Mouse (Mus musculus) limb, embryonic 14.5 days (tissue): ENCODE measurements around the gene Lhpp. TPM values are rescaled to one million over a fixed set of nuclear protein-coding genes. Genes with fewer than 3 reads are reported as not detected.
A peak's percentile ranks its signal among the peaks of the same experiment; 100 is the strongest.

Experiments
- ATAC-seq: fragments of 200-750 bp; cut with Nextera tagmentation; 2 replicates; pipeline ENCODE4 v1.8.0; 2017; ENCODE audit warnings: low read depth, moderate number of reproducible peaks, moderate TSS enrichment; ENCODE audit not compliant: low FRiP score
- DNase-seq: peaks from one replicate; pipeline ENCODE4 v3.0.0-alpha.2; 2015; ENCODE audit warnings: low spot score
- H3K27ac ChIP-seq: fragments of 300-500 bp; sonication (generic); replicated peaks from 2 replicates; pipeline ENCODE4 v1.5.1; 2014; ENCODE audit warnings: low read depth, mild to moderate bottlenecking, low read length, moderate library complexity, mixed read lengths
- H3K27me3 ChIP-seq: fragments of 300-500 bp; sonication (generic); 2 replicates; pipeline ENCODE4 v1.6.1; 2014; ENCODE audit warnings: low read length, mixed read lengths; ENCODE audit not compliant: control insufficient read depth, insufficient read depth
- H3K36me3 ChIP-seq: fragments of 300-500 bp; sonication (generic); 2 replicates; pipeline ENCODE4 v1.6.1; 2014; ENCODE audit warnings: mild to moderate bottlenecking, low read length, moderate library complexity, mixed read lengths; ENCODE audit not compliant: control insufficient read depth, insufficient read depth
- H3K4me1 ChIP-seq: fragments of 300-500 bp; sonication (generic); 2 replicates; pipeline ENCODE4 v1.6.1; 2014; ENCODE audit warnings: antibody characterized with exemption, low read length, mixed read lengths; ENCODE audit not compliant: control insufficient read depth, insufficient read depth
- H3K4me2 ChIP-seq: fragments of 300-500 bp; sonication (generic); replicated peaks from 2 replicates; pipeline ENCODE4 v1.6.1; 2014; ENCODE audit warnings: low read depth, mild to moderate bottlenecking, low read length, moderate library complexity; ENCODE audit not compliant: severe bottlenecking
- H3K4me3 ChIP-seq: fragments of 300-500 bp; sonication (generic); replicated peaks from 2 replicates; pipeline ENCODE4 v1.5.1; 2014; ENCODE audit warnings: low read length
- H3K9ac ChIP-seq: fragments of 300-500 bp; sonication (generic); 2 replicates; pipeline ENCODE4 v1.6.1; 2014; ENCODE audit warnings: mild to moderate bottlenecking, low read depth, low read length, moderate library complexity; ENCODE audit not compliant: severe bottlenecking
- H3K9me3 ChIP-seq: fragments of 300-500 bp; sonication (generic); 2 replicates; pipeline ENCODE4 v1.6.1; 2016; ENCODE audit warnings: low read length; ENCODE audit not compliant: control insufficient read depth
- POLR2A ChIP-seq: fragments of 200-500 bp; IDR thresholded peaks from 2 replicates; pipeline ENCODE4 v1.8.0; 2012; ENCODE audit warnings: inconsistent platforms, mild to moderate bottlenecking, moderate library complexity, borderline replicate concordance; ENCODE audit not compliant: insufficient read depth, insufficient read length; ENCODE audit errors: extremely low read depth
- WGBS: fragments of 180-500 bp; shearing (Covaris S2); extraction: QIAGEN DNeasy Blood & Tissue Kit; methylation state at CpG from one replicate; pipeline ENCODE4 v1.1.7; 2014; 5-methylcytosine and 5-hydroxymethylcytosine counted together
- polyA plus RNA-seq, 2 experiments: library from polyadenylated mRNA; depleted of rRNA in 1 of 2; stranded (reverse) in 1 of 2; unstranded in 1 of 2; fragments of >200 nt; fragmentation: Nextera tagmentation in 1 of 2; extraction: Ambion mirVana in 1 of 2; gene quantifications; 2 replicates each; pipeline versions ENCODE4 v1.2.1 to v1.2.3; 2012 to 2014

The Lhpp gene
- polyA plus RNA-seq, 2 experiments, result 20.9 to 22.5 TPM

- Histone ChIP-seq H3K27ac (no peak overlapping the region), H3K4me2 (no peak overlapping the region), H3K27me3 (no peaks in the 10 kb centered on the region), H3K9me3 (no peaks in the 10 kb centered on the region), H3K4me1 (no peaks in the 10 kb centered on the region), H3K36me3 (no peaks in the 10 kb centered on the region), H3K4me3 (no peak overlapping the region), H3K9ac (no peak overlapping the region)
- WGBS, result 57% methylated on average over 5 of the region's 5 CpGs
- DNase-seq, result no peak
- TF ChIP-seq POLR2A, result no peak
- no peak for ATAC-seq
Observed at GRCm38 (mm10) chr7:132589610-132590009, 20.8 kb upstream of the Lhpp start.

- Histone ChIP-seq H3K27ac (no peak overlapping the region), H3K27me3 (peaks cover 34% of the 10 kb centered on the region), H3K9ac (no peak overlapping the region), H3K4me1 (peaks cover 8% of the 10 kb centered on the region), H3K9me3 (no peaks in the 10 kb centered on the region), H3K36me3 (no peaks in the 10 kb centered on the region), H3K4me2 (no peak overlapping the region), H3K4me3 (no peak overlapping the region)
- TF ChIP-seq POLR2A, result no peak
- 52% methylated on average over 2 of the region's 2 CpGs for WGBS
- ATAC-seq (no peak), DNase-seq (no peak)
Observed at GRCm38 (mm10) chr7:132593762-132594161, 16.7 kb upstream of the Lhpp start.

GRCm38 (mm10) chr7:132594325-132594724 lies 16.1 kb upstream of the Lhpp start:
- 84% methylated on average over 2 of the region's 2 CpGs for WGBS
- Histone ChIP-seq H3K4me3 (no peak overlapping the region), H3K27me3 (peaks cover 40% of the 10 kb centered on the region), H3K4me2 (no peak overlapping the region), H3K9me3 (no peaks in the 10 kb centered on the region), H3K4me1 (peaks cover 13% of the 10 kb centered on the region), H3K36me3 (no peaks in the 10 kb centered on the region), H3K27ac (no peak overlapping the region), H3K9ac (no peak overlapping the region)
- DNase-seq, result no peak
- ATAC-seq, result no peak
- no peak for TF ChIP-seq POLR2A

- no peak for TF ChIP-seq POLR2A
- no peaks in the 10 kb centered on the region for H3K9me3 ChIP-seq
- DNase-seq (no peak), ATAC-seq (no peak)
- H3K4me1 ChIP-seq, result peaks cover 24% of the 10 kb centered on the region
- peaks cover 54% of the 10 kb centered on the region for H3K27me3 ChIP-seq
- 82% methylated on average over 3 of the region's 3 CpGs for WGBS
- no peak overlapping the region for H3K9ac ChIP-seq
- no peak overlapping the region for H3K27ac ChIP-seq
- no peak overlapping the region for H3K4me2 ChIP-seq
- H3K4me3 ChIP-seq, result no peak overlapping the region
- no peaks in the 10 kb centered on the region for H3K36me3 ChIP-seq
Observed at GRCm38 (mm10) chr7:132595787-132596186, 14.7 kb upstream of the Lhpp start.

- H3K27me3 ChIP-seq, result peaks cover 64% of the 10 kb centered on the region
- ATAC-seq, result no peak
Observed at GRCm38 (mm10) chr7:132596557-132597250, 13.7 kb upstream of the Lhpp start.

More at GRCm38 (mm10) chr7:132596557-132597250, 13.7 kb upstream of the Lhpp start:
- Histone ChIP-seq H3K4me2 (peak overlapping the region; percentile 89), H3K4me1 (peaks cover 24% of the 10 kb centered on the region), H3K9me3 (no peaks in the 10 kb centered on the region), H3K4me3 (peak overlapping the region; percentile 45), H3K27ac (no peak overlapping the region), H3K36me3 (no peaks in the 10 kb centered on the region), H3K9ac (0 out of 2 replicates have a peak overlapping the region, but pooled peaks have one; percentile 44)
- DNase-seq, result no peak
- 13% methylated on average over 24 of the region's 26 CpGs for WGBS
- TF ChIP-seq POLR2A, result no peak
